In genomic region chr7:71128928-71129327, GRCm38 (mm10) we compare ENCODE assay signal across 25 mouse cellular contexts.
DNase-seq lines count a peak whose midpoint lies in the region; ATAC-seq and TF ChIP-seq lines count a peak whose summit lies in the region.
"Had no signal": no experiment of that assay in that cellular context is flagged by ENCODE, and none has a peak within 500 bp of the region (broad histone marks: within the 10 kb centered on the region; RNA-seq: fewer than 3 reads in every experiment).

No protein-coding gene starts in this region.

- H3K4me3 ChIP-seq in intestine, embryonic 14.5 days (ENCODE audit: low read depth, low read length), result no peak overlapping the region
- no peak overlapping the region for H3K4me3 ChIP-seq in intestine, postnatal 0 days (ENCODE audit: low read depth, low read length)
- no peak overlapping the region for H3K4me3 ChIP-seq in liver, embryonic 15.5 days (replicated peaks)
- no peak overlapping the region for H3K4me3 ChIP-seq in stomach, embryonic 15.5 days (replicated peaks)
- no peak overlapping the region for H3K4me3 ChIP-seq in stomach, postnatal 0 days (ENCODE audit: low read depth, low read length)
- H3K4me3 ChIP-seq in liver, postnatal 0 days (ENCODE audit: low read depth, low read length), result no peak overlapping the region
- H3K4me3 ChIP-seq: embryonic facial prominence, embryonic 10.5 days; embryonic facial prominence, embryonic 12.5 days; forebrain, embryonic 13.5 days had no signal

- H3K9ac ChIP-seq in intestine, embryonic 14.5 days (ENCODE audit: low read length), result no peak overlapping the region
- H3K9ac ChIP-seq in intestine, postnatal 0 days (ENCODE audit: low read depth, low read length), result no peak overlapping the region
- H3K9ac ChIP-seq in liver, embryonic 15.5 days, result no peak overlapping the region
- no peak overlapping the region for H3K9ac ChIP-seq in stomach, embryonic 15.5 days
- H3K9ac ChIP-seq in stomach, postnatal 0 days (ENCODE audit: low read length), result no peak overlapping the region
- no peak overlapping the region for H3K9ac ChIP-seq in liver, postnatal 0 days (replicated peaks)
- H3K9ac ChIP-seq: embryonic facial prominence, embryonic 12.5 days; forebrain, embryonic 13.5 days had no signal

- H3K4me1 ChIP-seq in intestine, embryonic 14.5 days (replicated peaks; ENCODE audit: control insufficient read depth, insufficient read depth, low read length), result no peaks in the 10 kb centered on the region
- H3K4me1 ChIP-seq in intestine, postnatal 0 days (replicated peaks; ENCODE audit: control insufficient read depth, insufficient read depth, low read length), result no peaks in the 10 kb centered on the region
- no peaks in the 10 kb centered on the region for H3K4me1 ChIP-seq in liver, embryonic 15.5 days (replicated peaks)
- H3K4me1 ChIP-seq in stomach, embryonic 15.5 days, result no peaks in the 10 kb centered on the region
- H3K4me1 ChIP-seq in stomach, postnatal 0 days (replicated peaks; ENCODE audit: control insufficient read depth, insufficient read depth), result no peaks in the 10 kb centered on the region
- 0 out of 2 replicates have a peak, but pooled peaks cover 5% of the 10 kb centered on the region for H3K4me1 ChIP-seq in liver, postnatal 0 days (ENCODE audit: insufficient read depth)
- H3K4me1 ChIP-seq: embryonic facial prominence, embryonic 12.5 days; forebrain, embryonic 13.5 days had no signal

- H3K36me3 ChIP-seq in intestine, embryonic 14.5 days (ENCODE audit: control insufficient read depth, insufficient read depth, low read length), result no peaks in the 10 kb centered on the region
- no peaks in the 10 kb centered on the region for H3K36me3 ChIP-seq in intestine, postnatal 0 days (ENCODE audit: control insufficient read depth, insufficient read depth)
- no peaks in the 10 kb centered on the region for H3K36me3 ChIP-seq in liver, embryonic 15.5 days (replicated peaks)
- no peaks in the 10 kb centered on the region for H3K36me3 ChIP-seq in stomach, embryonic 15.5 days
- no peaks in the 10 kb centered on the region for H3K36me3 ChIP-seq in stomach, postnatal 0 days (ENCODE audit: control insufficient read depth, insufficient read depth, low read length)
- no peaks in the 10 kb centered on the region for H3K36me3 ChIP-seq in liver, postnatal 0 days (replicated peaks; ENCODE audit: insufficient read depth, low read length)
- H3K36me3 ChIP-seq: embryonic facial prominence, embryonic 10.5 days; embryonic facial prominence, embryonic 12.5 days; G1E had no signal

- no peaks in the 10 kb centered on the region for H3K27me3 ChIP-seq in intestine, embryonic 14.5 days (replicated peaks; ENCODE audit: control insufficient read depth, insufficient read depth, low read length)
- H3K27me3 ChIP-seq in intestine, postnatal 0 days (replicated peaks; ENCODE audit: control insufficient read depth, insufficient read depth, low read length), result no peaks in the 10 kb centered on the region
- no peaks in the 10 kb centered on the region for H3K27me3 ChIP-seq in liver, embryonic 15.5 days
- H3K27me3 ChIP-seq in stomach, embryonic 15.5 days (replicated peaks), result no peaks in the 10 kb centered on the region
- H3K27me3 ChIP-seq in stomach, postnatal 0 days (ENCODE audit: control insufficient read depth, insufficient read depth, low read length), result no peaks in the 10 kb centered on the region
- H3K27me3 ChIP-seq in liver, postnatal 0 days (ENCODE audit: insufficient read depth, low read length), result no peaks in the 10 kb centered on the region
- H3K27me3 ChIP-seq: CH12.LX; embryonic facial prominence, embryonic 12.5 days; forebrain, embryonic 13.5 days had no signal

- H3K27ac ChIP-seq in intestine, embryonic 14.5 days (ENCODE audit: low read depth), result no peak overlapping the region
- no peak overlapping the region for H3K27ac ChIP-seq in intestine, postnatal 0 days (ENCODE audit: low read depth, low read length)
- H3K27ac ChIP-seq in liver, embryonic 15.5 days (replicated peaks), result no peak overlapping the region
- H3K27ac ChIP-seq in stomach, embryonic 15.5 days, result no peak overlapping the region
- no peak overlapping the region for H3K27ac ChIP-seq in stomach, postnatal 0 days (replicated peaks)
- H3K27ac ChIP-seq in liver, postnatal 0 days (ENCODE audit: low read depth), result no peak overlapping the region
- H3K27ac ChIP-seq: embryonic facial prominence, embryonic 10.5 days; embryonic facial prominence, embryonic 12.5 days; forebrain, embryonic 13.5 days had no signal

- no peak for TF ChIP-seq EP300 in stomach, postnatal 0 days (optimal IDR thresholded peaks at IDR 0.05)
- TF ChIP-seq EP300 in liver, postnatal 0 days (IDR thresholded peaks at IDR 0.05; ENCODE audit: low read depth), result no peak

- no peak for DNase-seq in intestine, embryonic 14.5 days (ENCODE audit: low spot score)
- DNase-seq in liver, result no peak
- DNase-seq in stomach, postnatal 0 days (ENCODE audit: low spot score), result no peak
- DNase-seq in liver, postnatal 0 days, result no peak
- DNase-seq in thymus, postnatal 36 days, result no peak
- DNase-seq: adrenal gland, adult 8-10 months; adrenal gland, postnatal 14 days; adrenal gland, postnatal 36 days; B cell, adult 2 months; cerebellum, adult 11-12 months; cerebellum, adult 2 months; cerebellum, adult 9-10 months; cerebellum, postnatal 10 days; cerebellum, postnatal 25 days had no signal

- 47% methylated on average over 3 of the region's 3 CpGs for WGBS in intestine, embryonic 14.5 days
- 35% methylated on average over 3 of the region's 3 CpGs for WGBS in intestine, postnatal 0 days
- 43% methylated on average over 3 of the region's 3 CpGs for WGBS in liver, embryonic 15.5 days (ENCODE audit: insufficient replicate concordance)
- WGBS in stomach, embryonic 15.5 days, result 53% methylated on average over 3 of the region's 3 CpGs
- 42% methylated on average over 3 of the region's 3 CpGs for WGBS in stomach, postnatal 0 days
- WGBS in liver, postnatal 0 days (ENCODE audit: insufficient replicate concordance), result 36% methylated on average over 3 of the region's 3 CpGs

- no peak overlapping the region for H3K4me2 ChIP-seq in intestine, embryonic 14.5 days (ENCODE audit: low read length)
- no peak overlapping the region for H3K4me2 ChIP-seq in intestine, postnatal 0 days (replicated peaks; ENCODE audit: low read depth)
- H3K4me2 ChIP-seq in liver, embryonic 15.5 days, result no peak overlapping the region
- no peak overlapping the region for H3K4me2 ChIP-seq in stomach, embryonic 15.5 days
- no peak overlapping the region for H3K4me2 ChIP-seq in stomach, postnatal 0 days (replicated peaks; ENCODE audit: low read depth)
- no peak overlapping the region for H3K4me2 ChIP-seq in liver, postnatal 0 days (ENCODE audit: low read depth, low read length)
- H3K4me2 ChIP-seq: embryonic facial prominence, embryonic 12.5 days; forebrain, embryonic 13.5 days had no signal

- no peak for TF ChIP-seq CTCF in intestine, postnatal 0 days (IDR thresholded peaks at IDR 0.05; ENCODE audit: low read depth)
- TF ChIP-seq CTCF in stomach, postnatal 0 days (IDR thresholded peaks at IDR 0.05; ENCODE audit: low read depth), result no peak
- no peak for TF ChIP-seq CTCF in liver, postnatal 0 days (IDR thresholded peaks at IDR 0.05; ENCODE audit: low read depth)

- H3K9me3 ChIP-seq in intestine, embryonic 14.5 days (ENCODE audit: control insufficient read depth, low read length), result no peaks in the 10 kb centered on the region
- H3K9me3 ChIP-seq in intestine, postnatal 0 days (ENCODE audit: control insufficient read depth), result no peaks in the 10 kb centered on the region
- no peaks in the 10 kb centered on the region for H3K9me3 ChIP-seq in liver, embryonic 15.5 days (replicated peaks)
- no peaks in the 10 kb centered on the region for H3K9me3 ChIP-seq in stomach, embryonic 15.5 days
- H3K9me3 ChIP-seq in stomach, postnatal 0 days (ENCODE audit: control insufficient read depth, low read length), result no peaks in the 10 kb centered on the region
- no peaks in the 10 kb centered on the region for H3K9me3 ChIP-seq in liver, postnatal 0 days (ENCODE audit: low read length)
- H3K9me3 ChIP-seq: embryonic facial prominence, embryonic 10.5 days; embryonic facial prominence, embryonic 12.5 days; forebrain, embryonic 13.5 days had no signal

- peak; percentile 43; the same call in 1 of the 2 replicates for ATAC-seq in intestine, embryonic 14.5 days (replicated peaks; ENCODE audit: low FRiP score, low TSS enrichment, low read depth)
- ATAC-seq in intestine, postnatal 0 days, result no peak
- peak; percentile 49; the same call in 1 of the 2 replicates for ATAC-seq in liver, embryonic 15.5 days (ENCODE audit: insufficient read depth)
- ATAC-seq in stomach, embryonic 15.5 days (ENCODE audit: insufficient read depth, low FRiP score, low read depth), result 0 out of 2 replicates have a peak, but pooled peaks have one; percentile 18
- ATAC-seq in stomach, postnatal 0 days (ENCODE audit: low FRiP score, low TSS enrichment), result no peak
- ATAC-seq in liver, postnatal 0 days, result 0 out of 2 replicates have a peak, but pooled peaks have one; percentile 36
- ATAC-seq: activated CD4-positive, CD25-positive, alpha-beta regulatory T cell, adult 4 months; CD4-positive, CD25-positive, alpha-beta regulatory T cell, adult 4 months; forebrain, embryonic 13.5 days; Patski had no signal

Comparison
In these comparisons a context has a peak if more than half of its experiments do, and no peak if none do; other contexts are left out.
1. ATAC-seq: peak in intestine, embryonic 14.5 days (single experiment), liver, embryonic 15.5 days (single experiment), stomach, embryonic 15.5 days (single experiment) and liver, postnatal 0 days (single experiment); none in intestine, postnatal 0 days (single experiment) and stomach, postnatal 0 days (single experiment).